Mouse (Mus musculus) spleen, adult 12 weeks (tissue): ENCODE measurements around the gene Trpm7.
"Not testable (repeated sequence)": the region's sequence is repeated elsewhere in the genome, so short reads cannot be mapped to it uniquely, and the experiment has no call there.

Experiments
- DNase-seq: peaks from one replicate; pipeline ENCODE4 v3.0.0; 2022; ENCODE audit warnings: low spot score

The Trpm7 gene

GRCm38 (mm10) chr2:126875871-126876796 lies at the start of gene Trpm7:
Gene Trpm7, minus strand, starts transcription at chr2:126876230.
- peak; percentile 88 for DNase-seq

- no peak for DNase-seq
Measured at GRCm38 (mm10) chr2:126920358-126921060, 44.5 kb upstream of the Trpm7 start.

- no peak for DNase-seq
Measured at GRCm38 (mm10) chr2:126916236-126916635, 40.2 kb upstream of the Trpm7 start.

- DNase-seq, result no peak
Measured at GRCm38 (mm10) chr2:126914096-126914495, 38.1 kb upstream of the Trpm7 start.

- DNase-seq, result no peak
Measured at GRCm38 (mm10) chr2:126904162-126904561, 28.1 kb upstream of the Trpm7 start.

GRCm38 (mm10) chr2:126897511-126897910 lies 21.5 kb upstream of the Trpm7 start:
- DNase-seq, result no peak

DNA sequence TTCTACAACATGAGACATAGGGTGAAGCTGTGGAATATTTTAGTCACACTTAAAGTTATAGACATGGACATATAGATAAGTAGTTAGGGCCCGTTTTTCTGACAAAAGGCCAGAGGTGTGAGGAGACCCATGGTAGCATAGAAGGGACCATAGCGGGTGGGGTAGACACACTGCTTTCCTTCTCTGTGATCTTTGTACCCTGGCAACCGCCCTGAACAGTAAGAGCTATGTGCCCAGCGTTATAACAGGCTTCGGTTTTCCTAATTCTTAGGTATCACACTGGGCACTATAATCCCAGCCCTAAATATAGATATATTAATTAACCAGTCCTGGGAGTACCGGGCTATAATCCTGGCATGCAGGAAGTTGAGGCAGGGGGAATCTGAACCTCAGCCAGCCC lies 20.9 kb upstream of the Trpm7 start:
- DNase-seq, result no peak

GRCm38 (mm10) chr2:126894245-126894644 lies 18.2 kb upstream of the Trpm7 start:
- DNase-seq, result no peak

DNA sequence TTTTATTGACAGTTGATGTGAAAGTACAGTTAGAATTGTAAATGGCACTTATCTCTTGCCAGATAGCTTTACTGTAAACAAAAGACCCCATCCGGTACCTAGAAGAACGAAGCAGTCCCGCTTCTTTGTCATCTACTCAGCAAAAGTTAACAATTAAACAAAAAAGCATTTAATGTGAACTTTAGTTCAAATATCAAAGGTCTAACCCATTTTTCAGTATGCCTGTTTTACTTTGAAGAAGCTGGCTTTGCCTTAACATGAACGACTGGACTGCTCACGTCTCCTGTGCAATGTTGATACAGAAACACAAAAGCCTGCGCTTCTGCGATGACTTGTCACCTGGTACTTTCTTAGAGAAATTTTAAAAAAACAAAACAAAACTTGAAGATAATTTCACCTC lies 16.3 kb upstream of the Trpm7 start:
- no peak for DNase-seq

DNA sequence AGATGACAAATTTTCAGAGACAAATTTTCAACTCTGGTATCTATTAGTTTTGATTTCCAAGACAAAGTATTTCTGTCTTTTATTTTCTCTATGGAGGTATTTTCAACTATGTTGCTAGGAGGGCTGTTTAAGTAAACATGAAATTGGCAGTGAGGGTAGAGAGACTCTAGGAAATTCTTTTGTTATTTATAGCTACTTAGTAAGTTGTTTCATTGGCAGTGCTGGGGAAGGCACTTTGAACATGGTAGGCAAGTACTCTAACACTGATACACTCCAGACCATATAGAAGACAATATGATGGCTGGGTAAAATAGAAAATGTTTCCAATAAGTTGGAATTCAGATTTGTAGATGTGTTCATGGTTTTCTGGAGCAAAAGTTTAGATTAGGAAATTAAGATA lies 15.7 kb upstream of the Trpm7 start:
- DNase-seq, result no peak

DNA sequence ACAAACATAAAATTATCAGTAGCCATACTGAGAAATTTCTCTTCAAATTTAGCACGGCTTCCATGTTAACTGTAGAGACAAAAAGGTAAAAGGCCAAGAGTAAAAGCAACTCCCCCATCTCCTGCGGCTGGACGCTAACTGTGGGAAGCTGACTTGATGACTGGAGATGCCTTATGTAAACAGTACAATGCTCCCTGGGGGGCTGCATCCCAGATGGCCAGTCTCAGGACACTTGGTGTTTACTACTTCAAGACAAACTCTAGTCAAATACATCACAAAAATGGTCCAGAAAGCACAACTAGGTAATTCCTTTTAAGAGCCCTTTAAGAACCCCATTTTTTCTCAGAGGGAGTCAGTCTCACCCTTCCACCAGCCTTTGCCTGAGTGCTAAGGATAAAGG lies 11.1 kb upstream of the Trpm7 start:
- DNase-seq, result no peak

GRCm38 (mm10) chr2:126885871-126886270 lies 9.8 kb upstream of the Trpm7 start:
- DNase-seq, result no peak

GRCm38 (mm10) chr2:126882711-126883110 lies 6.7 kb upstream of the Trpm7 start:
- DNase-seq, result not testable (repeated sequence)

DNA sequence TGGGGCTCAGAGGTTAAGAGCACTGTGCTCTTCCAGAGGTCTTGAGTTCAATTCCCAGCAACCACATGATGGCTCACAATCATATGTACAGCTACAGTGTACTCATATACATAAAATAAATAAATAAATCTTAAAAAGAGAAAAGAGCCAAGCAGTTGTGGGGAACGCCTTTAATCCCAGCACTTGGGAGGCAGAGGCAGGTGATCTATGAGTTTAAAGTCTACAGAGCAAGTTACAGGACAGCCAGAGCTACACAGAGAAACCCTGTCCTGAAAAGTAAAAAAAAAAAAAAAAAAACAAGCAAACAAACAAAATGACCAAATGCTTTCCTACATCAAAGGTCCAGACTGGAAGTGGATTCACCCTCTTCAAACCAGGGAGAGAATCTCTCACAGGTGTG lies 2.0 kb upstream of the Trpm7 start:
- no peak for DNase-seq

DNA sequence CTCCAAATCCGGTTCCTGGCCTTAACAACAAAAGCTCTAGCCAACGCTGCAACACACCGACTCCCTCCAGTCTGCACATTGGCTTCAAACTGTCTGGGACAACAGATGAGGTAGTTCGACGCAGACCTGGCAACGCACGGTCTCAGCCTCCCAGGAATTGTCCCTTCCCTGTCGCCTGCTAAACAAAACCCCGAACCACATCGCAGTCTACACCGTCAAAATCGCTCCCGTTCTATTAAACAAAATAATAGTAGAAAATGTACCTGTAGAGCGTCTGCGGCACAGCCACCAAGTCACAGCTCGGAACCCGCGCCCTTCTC lies 554 bp downstream of the Trpm7 start:
- DNase-seq, result no peak

- peak; percentile 8 for DNase-seq
Measured at GRCm38 (mm10) chr2:126874809-126875515, 1.1 kb downstream of the Trpm7 start.

DNA sequence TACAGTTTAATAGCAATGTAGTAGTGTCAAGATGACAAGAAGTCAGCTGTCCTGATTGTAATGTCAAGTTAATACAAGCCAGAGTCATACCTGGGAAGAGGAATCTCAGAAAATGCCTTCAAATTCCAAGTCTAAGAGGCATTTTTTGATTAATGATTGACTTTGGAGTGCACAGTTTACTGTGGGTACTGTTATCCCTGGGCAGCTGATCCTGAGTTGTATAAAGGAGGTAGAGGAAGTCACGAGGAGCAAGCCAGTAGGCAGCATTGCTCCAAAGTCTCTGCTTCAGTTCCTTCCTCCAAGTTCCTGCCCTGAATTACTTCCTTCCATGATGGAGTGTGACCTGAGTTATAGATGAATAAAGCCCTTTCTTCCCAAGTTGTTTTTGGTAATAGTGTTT lies 9.7 kb downstream of the Trpm7 start:
- DNase-seq, result no peak

DNA sequence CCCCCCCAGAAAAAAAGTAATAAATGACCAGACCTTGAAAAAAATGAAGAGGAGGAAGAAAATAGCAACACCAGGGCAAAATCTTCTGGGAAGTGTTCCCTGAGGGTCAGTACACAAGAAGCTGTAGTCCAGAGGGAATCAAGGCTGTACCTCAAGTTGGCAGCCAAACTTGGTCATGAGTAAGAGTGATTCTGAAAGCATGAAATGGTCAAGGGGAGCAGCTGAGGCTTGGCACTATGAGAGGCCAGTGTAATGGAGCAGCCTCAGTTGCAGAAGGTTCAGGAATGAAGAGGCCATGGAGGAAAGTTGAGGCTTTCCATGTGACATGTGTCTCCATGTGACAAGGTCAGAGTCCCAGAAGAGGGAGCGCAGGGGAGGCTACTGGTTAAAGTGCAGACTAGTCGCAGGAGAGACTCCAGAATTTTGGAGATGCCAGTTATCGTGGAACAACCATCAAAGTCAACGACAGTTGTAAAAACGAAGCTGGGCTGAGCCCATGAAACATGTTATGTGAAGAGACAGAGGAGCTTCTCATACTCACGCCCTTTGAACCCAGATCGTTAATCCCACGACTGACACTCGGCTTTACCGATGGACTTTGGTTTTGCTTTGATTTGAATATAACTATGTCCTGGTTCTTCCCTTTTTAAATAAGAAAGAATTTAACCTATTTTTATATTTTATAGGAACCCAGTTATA lies 10.4 kb downstream of the Trpm7 start:
- no peak for DNase-seq

DNA sequence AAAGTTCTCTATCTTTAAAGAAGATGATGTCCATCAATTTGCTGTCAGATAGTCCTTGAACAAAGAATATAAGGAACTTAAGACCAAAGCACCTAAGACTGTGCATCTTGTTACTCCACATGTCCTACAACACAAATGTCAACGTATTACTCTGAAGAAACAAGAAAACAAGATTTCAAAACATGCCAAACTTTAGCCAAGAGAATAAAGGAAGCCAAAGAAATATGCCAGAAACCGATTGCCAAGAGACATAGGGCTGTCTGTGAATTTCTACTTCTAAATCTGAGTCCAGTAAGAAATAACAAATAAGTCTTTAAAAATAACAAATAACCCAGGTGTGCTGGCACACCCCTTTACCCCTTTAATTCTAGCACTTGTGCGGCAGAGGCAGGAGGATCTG lies 11.0 kb downstream of the Trpm7 start:
- DNase-seq, result no peak

- no peak for DNase-seq
Measured at GRCm38 (mm10) chr2:126844751-126845150, 31.3 kb downstream of the Trpm7 start.

- DNase-seq, result no peak
Measured at GRCm38 (mm10) chr2:126838848-126839247, 37.2 kb downstream of the Trpm7 start.

GRCm38 (mm10) chr2:126817414-126817813 lies 58.6 kb downstream of the Trpm7 start:
- DNase-seq, result no peak
